Mouse (Mus musculus): ENCODE results near the gene Chl1. TPM values are rescaled to one million over a fixed set of nuclear protein-coding genes. Genes with fewer than 3 reads are reported as not detected.

The Chl1 gene
- polyA plus RNA-seq, 1 experiment, result 51.9 TPM

GRCm38 (mm10) chr6:103674332-103674731 is 163.9 kb downstream of the Chl1 start:
- WGBS, result 8% methylated on average over 6 of the region's 6 CpGs
- Histone ChIP-seq H3K4me3 (replicated peaks; ENCODE audit: insufficient read depth, low read depth, low read length) (no peak overlapping the region), H3K27ac (ENCODE audit: insufficient read depth, low read length) (peak overlapping the region; percentile 84; the same call in 1 of the 2 replicates), H3K27me3 (ENCODE audit: control insufficient read depth, insufficient read depth, low read length) (no peaks in the 10 kb centered on the region), H3K4me1 (ENCODE audit: control insufficient read depth, insufficient read depth, low read length) (peaks cover 11% of the 10 kb centered on the region; the same call in 1 of the 2 replicates)
- peak; percentile 93 to 97 for DNase-seq
- TF ChIP-seq POLR2A (IDR thresholded peaks at IDR 0.05; ENCODE audit: borderline replicate concordance, insufficient read depth, low read length), result peak; percentile 36; the same call in 1 of the 2 replicates
- TF ChIP-seq CTCF (IDR thresholded peaks at IDR 0.05; ENCODE audit: borderline replicate concordance, insufficient read depth, low read depth, low read length), result peak; percentile 19; the same call in 1 of the 2 replicates

DNA sequence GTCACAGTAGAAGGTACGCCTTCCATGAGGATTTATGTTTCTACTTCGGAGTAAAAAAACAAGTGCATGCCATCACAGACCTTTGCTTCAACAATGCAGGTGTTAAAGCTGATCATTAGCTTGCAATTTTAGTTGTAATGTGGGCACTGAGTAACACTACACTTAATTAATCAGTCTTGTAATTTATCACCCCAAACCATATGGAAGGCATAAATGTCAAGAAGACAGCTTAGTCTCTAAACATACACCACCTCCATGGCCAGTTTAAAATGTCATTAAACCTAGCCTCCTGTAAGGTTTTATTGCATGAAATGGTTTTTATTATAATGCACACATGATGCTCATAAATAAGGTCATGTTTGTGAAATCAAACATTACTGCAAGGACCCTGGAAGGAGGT is 164.8 kb downstream of the Chl1 start:
- H3K4me3 ChIP-seq (replicated peaks; ENCODE audit: insufficient read depth, low read depth, low read length), result no peak overlapping the region
- TF ChIP-seq POLR2A (IDR thresholded peaks at IDR 0.05; ENCODE audit: borderline replicate concordance, insufficient read depth, low read length) (no peak), CTCF (IDR thresholded peaks at IDR 0.05; ENCODE audit: borderline replicate concordance, insufficient read depth, low read depth, low read length) (no peak)
- H3K27me3 ChIP-seq (ENCODE audit: control insufficient read depth, insufficient read depth, low read length), result no peaks in the 10 kb centered on the region
- 96% methylated on average over 2 of the region's 2 CpGs for WGBS
- peaks cover 11% of the 10 kb centered on the region; the same call in 1 of the 2 replicates for H3K4me1 ChIP-seq (ENCODE audit: control insufficient read depth, insufficient read depth, low read length)
- no peak overlapping the region for H3K27ac ChIP-seq (ENCODE audit: insufficient read depth, low read length)
- DNase-seq, result no peak

GRCm38 (mm10) chr6:103676664-103677063 is 166.3 kb downstream of the Chl1 start:
- TF ChIP-seq POLR2A (IDR thresholded peaks at IDR 0.05; ENCODE audit: borderline replicate concordance, insufficient read depth, low read length) (no peak), CTCF (IDR thresholded peaks at IDR 0.05; ENCODE audit: borderline replicate concordance, insufficient read depth, low read depth, low read length) (no peak)
- Histone ChIP-seq H3K4me3 (replicated peaks; ENCODE audit: insufficient read depth, low read depth, low read length) (no peak overlapping the region), H3K4me1 (ENCODE audit: control insufficient read depth, insufficient read depth, low read length) (peaks cover 11% of the 10 kb centered on the region; the same call in 1 of the 2 replicates), H3K27me3 (ENCODE audit: control insufficient read depth, insufficient read depth, low read length) (no peaks in the 10 kb centered on the region), H3K27ac (ENCODE audit: insufficient read depth, low read length) (no peak overlapping the region)
- 47% methylated on average over 5 of the region's 5 CpGs for WGBS
- DNase-seq, result peak in 1 of 2 experiments; percentile 20

DNA sequence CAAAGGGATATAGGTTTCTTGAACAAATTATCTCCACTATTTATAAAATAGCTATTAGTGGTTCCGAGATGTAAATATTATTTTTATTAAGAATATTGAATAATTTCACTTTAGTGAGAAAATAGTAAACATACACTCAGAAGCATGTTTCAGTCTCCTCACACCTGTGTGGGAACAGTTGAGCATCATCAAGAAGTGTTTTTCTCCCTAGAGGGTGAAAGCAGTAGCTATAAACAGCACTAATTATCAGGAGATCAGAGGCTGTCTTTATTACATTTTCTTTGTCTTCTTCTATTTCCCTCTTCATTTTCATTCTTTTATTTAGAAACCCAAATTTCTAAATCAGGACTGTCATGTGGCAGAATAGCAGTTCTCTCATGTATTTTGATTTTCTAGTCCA is 166.7 kb downstream of the Chl1 start:
- no peak for DNase-seq
- Histone ChIP-seq H3K4me3 (replicated peaks; ENCODE audit: insufficient read depth, low read depth, low read length) (no peak overlapping the region), H3K4me1 (ENCODE audit: control insufficient read depth, insufficient read depth, low read length) (peaks cover 11% of the 10 kb centered on the region; the same call in 1 of the 2 replicates), H3K27ac (ENCODE audit: insufficient read depth, low read length) (no peak overlapping the region), H3K27me3 (ENCODE audit: control insufficient read depth, insufficient read depth, low read length) (no peaks in the 10 kb centered on the region)
- no peak for TF ChIP-seq POLR2A (IDR thresholded peaks at IDR 0.05; ENCODE audit: borderline replicate concordance, insufficient read depth, low read length)
- no peak for TF ChIP-seq CTCF (IDR thresholded peaks at IDR 0.05; ENCODE audit: borderline replicate concordance, insufficient read depth, low read depth, low read length)
- WGBS, result 92% methylated on average over 1 of the region's 1 CpGs

DNA sequence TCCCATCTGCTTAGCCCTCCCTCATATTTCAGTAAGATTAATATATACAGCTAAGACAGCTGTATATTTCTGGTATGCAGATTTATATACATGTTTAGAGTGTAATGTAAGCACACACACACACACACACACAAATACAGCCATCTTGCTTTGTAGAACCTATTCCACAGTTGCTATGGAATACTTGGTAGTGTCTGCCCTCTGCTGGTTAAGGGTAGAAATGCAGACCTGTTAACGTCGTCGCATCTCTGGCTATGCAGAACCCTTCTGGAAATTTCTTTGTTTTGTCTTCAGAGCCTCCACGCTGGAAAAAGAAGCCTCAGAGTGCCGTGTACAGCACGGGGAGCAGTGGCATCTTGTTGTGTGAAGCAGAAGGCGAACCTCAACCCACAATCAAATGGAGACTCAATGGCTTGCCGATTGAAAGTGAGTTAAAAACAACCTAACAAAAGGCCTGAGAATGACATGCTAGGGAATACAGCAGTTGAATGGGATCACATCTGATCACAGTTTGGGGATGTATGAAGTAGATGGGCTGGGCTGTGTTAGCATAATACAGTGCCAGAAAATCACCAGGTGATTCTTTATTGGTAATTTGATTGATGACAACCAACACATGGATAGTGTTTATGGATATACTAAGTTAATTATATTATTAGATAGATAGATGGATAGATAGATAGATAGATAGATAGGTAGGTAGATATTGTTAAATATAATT is 172.6 kb downstream of the Chl1 start:
- Histone ChIP-seq H3K27ac (ENCODE audit: insufficient read depth, low read length) (no peak overlapping the region), H3K4me3 (replicated peaks; ENCODE audit: insufficient read depth, low read depth, low read length) (no peak overlapping the region), H3K4me1 (ENCODE audit: control insufficient read depth, insufficient read depth, low read length) (no peaks in the 10 kb centered on the region), H3K27me3 (ENCODE audit: control insufficient read depth, insufficient read depth, low read length) (no peaks in the 10 kb centered on the region)
- DNase-seq, result peak; percentile 73 to 75
- 12% methylated on average over 8 of the region's 8 CpGs for WGBS
- TF ChIP-seq POLR2A (IDR thresholded peaks at IDR 0.05; ENCODE audit: borderline replicate concordance, insufficient read depth, low read length) (no peak), CTCF (IDR thresholded peaks at IDR 0.05; ENCODE audit: borderline replicate concordance, insufficient read depth, low read depth, low read length) (peak; percentile 67; the same call in 1 of the 2 replicates)

- Histone ChIP-seq H3K27ac (ENCODE audit: insufficient read depth, low read length) (no peak overlapping the region), H3K27me3 (ENCODE audit: control insufficient read depth, insufficient read depth, low read length) (no peaks in the 10 kb centered on the region), H3K4me3 (replicated peaks; ENCODE audit: insufficient read depth, low read depth, low read length) (no peak overlapping the region), H3K4me1 (ENCODE audit: control insufficient read depth, insufficient read depth, low read length) (no peaks in the 10 kb centered on the region)
- 69% methylated on average over 3 of the region's 3 CpGs for WGBS
- no peak for DNase-seq
- TF ChIP-seq CTCF (IDR thresholded peaks at IDR 0.05; ENCODE audit: borderline replicate concordance, insufficient read depth, low read depth, low read length) (no peak), POLR2A (IDR thresholded peaks at IDR 0.05; ENCODE audit: borderline replicate concordance, insufficient read depth, low read length) (no peak)
These were observed 182.1 kb downstream of the Chl1 start for GRCm38 (mm10) chr6:103692511-103692910.

DNA sequence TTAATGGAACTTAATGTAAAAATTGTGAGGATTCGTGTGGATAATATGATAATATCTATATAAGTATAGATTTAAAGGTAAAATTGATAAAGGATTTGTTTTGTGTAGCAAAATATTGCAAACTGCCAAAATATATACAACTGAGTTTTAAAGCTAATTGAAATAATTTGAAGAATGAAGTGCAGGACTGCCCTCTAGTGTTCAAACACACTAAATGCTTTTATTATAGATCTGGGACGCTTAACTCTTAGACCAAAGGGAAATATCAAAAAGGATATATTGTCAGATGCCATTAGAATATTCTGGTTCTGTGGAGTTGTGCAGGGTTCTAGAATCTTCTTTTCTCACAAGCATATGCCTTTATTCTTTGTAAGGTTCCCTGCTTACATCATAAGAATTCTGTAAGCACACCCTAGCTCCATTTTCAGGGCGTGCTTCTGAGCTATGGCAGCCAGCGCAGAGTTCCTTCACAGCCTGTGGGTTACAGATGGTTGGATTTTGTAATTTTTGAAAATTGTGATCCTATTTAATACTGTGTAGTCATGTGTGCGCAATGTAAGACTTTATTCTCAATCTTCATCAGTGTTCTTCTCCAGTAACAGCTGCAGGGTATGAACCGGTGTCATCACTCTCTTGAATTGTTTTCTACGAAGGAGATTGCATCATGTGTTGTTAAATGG is 187.1 kb downstream of the Chl1 start:
- Histone ChIP-seq H3K27ac (ENCODE audit: insufficient read depth, low read length) (no peak overlapping the region), H3K4me3 (replicated peaks; ENCODE audit: insufficient read depth, low read depth, low read length) (no peak overlapping the region), H3K4me1 (ENCODE audit: control insufficient read depth, insufficient read depth, low read length) (no peaks in the 10 kb centered on the region), H3K27me3 (ENCODE audit: control insufficient read depth, insufficient read depth, low read length) (no peaks in the 10 kb centered on the region)
- peak in 1 of 2 experiments; percentile 20 for DNase-seq
- peak; percentile 33; the same call in 1 of the 2 replicates for TF ChIP-seq CTCF (IDR thresholded peaks at IDR 0.05; ENCODE audit: borderline replicate concordance, insufficient read depth, low read depth, low read length)
- no peak for TF ChIP-seq POLR2A (IDR thresholded peaks at IDR 0.05; ENCODE audit: borderline replicate concordance, insufficient read depth, low read length)
- WGBS, result 69% methylated on average over 7 of the region's 7 CpGs

All from cerebellum, adult 2 months (tissue).